Mouse (Mus musculus) left cerebral cortex, postnatal 10 days (tissue): ENCODE results near the gene Leng8. TPM values are rescaled to one million over a fixed set of nuclear protein-coding genes. Genes with fewer than 3 reads are reported as not detected.
"Not testable (repeated sequence)": the region's sequence is repeated elsewhere in the genome, so short reads cannot be mapped to it uniquely, and the experiment has no call there.

Experiments used
- DNase-seq, 2 experiments: peaks; one replicate each; pipeline ENCODE4 v3.0.0; 2021 to 2022; ENCODE audit warnings: low spot score in 2 of 2, mixed read lengths in 1 of 2; ENCODE audit errors: extremely low spot score in 1 of 2
- intact Hi-C: fragments of 180-260 bp; cut with DNase I; formaldehyde crosslinking; loops from one replicate; pipeline ENCODE4 v1.15.1; 2025
- total RNA-seq, 2 experiments: library from RNA; stranded (reverse); gene quantifications; 2 replicates each; pipeline ENCODE4 v1.2.3; 2021

Leng8 gene
- total RNA-seq, 2 experiments from 2014 or later: 160 to 166 TPM

DNA sequence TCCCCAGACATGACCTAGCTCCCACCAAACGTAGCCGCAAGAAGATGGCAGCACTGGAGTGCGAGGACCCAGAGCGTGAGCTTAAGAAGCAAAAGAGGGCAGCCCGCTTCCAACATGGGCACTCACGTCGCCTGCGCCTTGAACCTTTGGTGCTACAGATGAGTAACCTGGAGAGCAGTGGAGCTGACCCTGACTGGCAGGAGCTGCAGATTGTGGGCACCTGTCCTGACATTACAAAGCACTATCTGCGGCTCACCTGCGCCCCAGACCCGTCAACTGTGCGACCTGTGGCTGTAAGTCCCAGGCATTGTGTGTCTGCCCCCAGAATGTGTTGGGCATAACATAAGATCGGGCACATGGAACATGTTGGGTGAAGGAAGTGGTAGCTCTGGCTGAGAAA, 7.2 kb downstream of the Leng8 start:
- no peak for DNase-seq
- intact Hi-C loops: loop anchor here (10.0 kb wide), 1 partner anchor 449 kb away; the partner anchor contains the start of genes Mboat7 and Tsen34

DNA sequence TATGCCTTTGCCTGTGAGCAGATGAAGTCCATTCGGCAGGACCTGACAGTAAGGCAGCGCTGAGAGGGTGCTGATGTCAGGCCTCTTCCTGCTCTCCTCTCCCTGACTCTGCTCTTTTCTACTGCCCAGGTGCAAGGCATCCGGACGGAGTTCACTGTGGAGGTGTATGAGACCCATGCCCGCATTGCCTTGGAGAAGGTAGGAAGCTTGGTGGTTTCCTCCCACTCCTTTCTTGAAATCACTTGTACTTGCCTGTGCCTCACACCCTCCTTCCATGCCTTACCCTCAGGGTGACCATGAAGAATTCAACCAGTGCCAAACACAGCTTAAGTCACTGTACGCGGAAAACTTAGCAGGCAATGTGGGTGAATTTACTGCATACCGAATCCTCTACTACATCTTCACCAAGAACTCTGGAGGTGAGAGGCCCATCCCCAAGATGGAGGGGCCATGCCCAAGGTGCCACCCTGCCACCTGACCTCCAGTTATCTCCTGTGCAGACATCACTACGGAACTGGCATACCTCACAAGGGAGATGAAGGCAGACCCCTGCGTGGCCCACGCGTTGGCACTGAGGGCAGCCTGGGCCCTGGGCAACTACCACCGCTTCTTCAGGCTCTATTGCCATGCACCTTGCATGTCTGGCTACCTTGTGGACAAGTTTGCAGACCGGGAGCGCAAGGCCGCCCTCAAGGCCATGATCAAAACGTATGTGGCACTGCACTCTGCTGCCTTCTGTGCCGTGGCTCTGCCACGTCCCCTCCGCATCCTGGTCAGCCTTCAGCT, 8.1 kb downstream of the Leng8 start:
- DNase-seq: peak in 1 of 2 experiments; percentile 32
- intact Hi-C loops: loop anchor here (10.0 kb wide), 1 partner anchor 450 kb away; the partner anchor contains the start of genes Mboat7 and Tsen34

DNA sequence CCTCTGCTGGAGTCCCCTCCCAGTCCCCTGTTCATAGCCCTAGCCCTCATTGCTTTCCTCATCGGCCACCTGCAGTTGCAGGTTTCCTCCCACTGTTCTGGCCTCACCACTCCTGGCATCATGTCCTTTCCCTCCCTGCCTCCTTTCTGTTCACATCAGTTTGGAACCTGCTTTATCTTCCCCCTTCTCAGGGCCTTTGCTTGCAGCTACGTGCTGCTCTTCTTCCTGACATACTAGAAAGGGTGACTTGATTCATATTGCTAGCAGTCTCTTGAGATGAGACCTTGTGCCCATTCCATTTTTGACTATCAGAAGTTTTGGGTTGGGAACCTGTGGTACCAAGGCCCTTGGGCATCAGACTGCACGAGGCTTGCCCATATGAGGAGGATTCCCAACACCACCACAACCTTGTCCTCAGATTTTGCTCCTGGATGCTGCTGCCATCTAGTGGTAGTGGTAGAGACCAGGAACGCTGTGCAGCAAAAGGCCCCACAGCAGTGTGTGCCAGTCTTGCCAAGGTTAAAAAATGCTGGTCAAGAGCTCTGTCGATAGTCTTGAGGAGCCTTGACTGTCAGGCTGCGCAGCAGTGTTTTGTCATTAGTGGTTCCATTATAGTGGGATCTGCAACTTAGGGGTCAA, 8.8 kb downstream of the Leng8 start:
- intact Hi-C loops: loop anchor here (10.0 kb wide), 1 partner anchor 451 kb away; the partner anchor contains the start of genes Mboat7 and Tsen34
- DNase-seq: peak in 1 of 2 experiments; percentile 64

DNA sequence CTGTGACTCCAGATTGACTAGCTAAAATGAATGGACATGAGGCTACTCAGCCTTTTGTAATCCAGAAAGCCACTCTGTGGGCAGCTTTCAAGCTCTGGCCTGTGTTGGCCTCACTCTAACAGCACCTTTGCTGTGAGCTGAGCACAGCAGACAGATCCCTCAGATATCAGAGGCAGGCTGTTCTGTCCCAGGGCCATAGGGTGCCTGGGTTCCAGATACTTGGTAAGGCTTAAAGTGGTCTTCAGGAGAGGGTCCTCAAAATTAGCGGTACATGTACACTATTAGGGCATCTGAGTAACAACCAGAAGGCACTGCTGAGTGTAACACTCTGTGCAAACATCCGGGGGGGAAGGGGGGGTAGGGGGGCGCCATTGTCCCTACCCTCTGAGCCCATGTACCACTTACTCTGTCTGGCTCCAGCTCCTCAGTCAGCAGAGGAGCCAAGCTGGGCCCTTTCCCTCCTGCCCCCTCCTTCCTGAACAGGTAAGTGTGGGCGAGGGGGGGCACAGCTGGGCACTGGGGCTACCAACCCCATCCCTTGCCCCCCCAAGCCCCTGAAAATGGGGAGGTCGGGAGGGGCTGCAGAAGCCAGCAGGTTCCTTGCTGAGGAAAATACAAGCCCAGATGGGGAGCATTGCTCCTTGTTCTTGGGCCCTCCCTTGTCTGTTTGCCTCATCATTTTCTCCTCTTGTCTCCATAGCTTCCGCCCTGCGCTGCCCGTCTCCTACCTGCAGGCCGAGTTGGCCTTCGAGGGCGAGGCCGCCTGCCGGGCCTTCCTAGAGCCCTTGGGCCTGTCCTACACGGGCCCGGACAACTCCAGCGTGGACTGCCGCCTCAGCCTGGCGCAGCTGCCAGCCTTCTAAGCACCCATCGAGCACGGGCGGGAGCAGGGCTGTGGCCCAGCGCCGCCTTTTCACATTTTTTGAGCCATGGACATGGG, 9.7 kb downstream of the Leng8 start:
- intact Hi-C loops: loop anchor here (10.0 kb wide), 1 partner anchor 452 kb away; the partner anchor contains the start of genes Mboat7 and Tsen34
- DNase-seq: peak in 1 of 2 experiments; percentile 50

DNA sequence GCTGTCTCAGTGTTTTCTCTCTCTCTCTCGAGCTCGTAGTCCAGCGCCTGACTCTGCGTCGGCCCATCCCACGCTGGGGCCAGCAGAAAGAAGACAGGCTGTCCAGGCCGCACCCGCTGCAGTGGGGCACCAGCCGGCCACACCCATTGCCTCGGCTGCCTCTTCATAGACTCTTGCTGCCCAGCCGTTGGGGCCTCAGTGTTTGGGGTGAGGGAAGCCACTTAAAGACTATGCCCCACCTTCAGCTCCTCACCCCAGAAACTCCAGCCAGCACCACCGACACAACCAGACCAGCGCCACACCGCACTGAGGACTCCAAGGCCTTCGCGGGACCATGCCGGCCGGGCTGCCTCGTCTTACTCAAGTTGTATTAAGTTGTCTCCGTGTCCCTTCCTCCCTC, 10.5 kb downstream of the Leng8 start:
- intact Hi-C loops: loop anchor here (10.0 kb wide), 1 partner anchor 453 kb away; the partner anchor contains the start of genes Mboat7 and Tsen34
- peak in 1 of 2 experiments; percentile 44 for DNase-seq

DNA sequence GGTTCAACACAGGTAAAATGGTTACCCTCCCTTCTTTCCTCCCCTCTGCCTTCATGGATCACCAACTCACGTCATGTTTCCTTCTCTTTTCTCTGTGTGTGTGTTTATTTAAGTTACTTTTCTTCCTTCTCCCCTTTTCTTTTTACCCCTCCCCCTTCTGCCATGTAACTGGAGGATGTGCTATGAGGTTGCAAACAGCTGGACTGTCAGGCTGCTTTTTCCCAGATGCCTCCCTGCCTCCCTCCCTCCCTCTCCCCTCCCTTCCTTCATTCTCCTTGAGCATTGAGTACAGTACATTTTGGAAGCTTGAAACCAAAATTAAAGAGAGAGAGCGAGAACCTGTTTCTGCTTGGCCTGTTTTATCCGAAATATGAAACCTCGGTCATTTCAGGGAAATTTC, 11.0 kb downstream of the Leng8 start:
- intact Hi-C loops: loop anchor here (2.0 to 10.0 kb wide), 2 partner anchors 279 to 453 kb away; partner anchors contain the start of genes Mboat7 and Tsen34
- DNase-seq: no peak

DNA sequence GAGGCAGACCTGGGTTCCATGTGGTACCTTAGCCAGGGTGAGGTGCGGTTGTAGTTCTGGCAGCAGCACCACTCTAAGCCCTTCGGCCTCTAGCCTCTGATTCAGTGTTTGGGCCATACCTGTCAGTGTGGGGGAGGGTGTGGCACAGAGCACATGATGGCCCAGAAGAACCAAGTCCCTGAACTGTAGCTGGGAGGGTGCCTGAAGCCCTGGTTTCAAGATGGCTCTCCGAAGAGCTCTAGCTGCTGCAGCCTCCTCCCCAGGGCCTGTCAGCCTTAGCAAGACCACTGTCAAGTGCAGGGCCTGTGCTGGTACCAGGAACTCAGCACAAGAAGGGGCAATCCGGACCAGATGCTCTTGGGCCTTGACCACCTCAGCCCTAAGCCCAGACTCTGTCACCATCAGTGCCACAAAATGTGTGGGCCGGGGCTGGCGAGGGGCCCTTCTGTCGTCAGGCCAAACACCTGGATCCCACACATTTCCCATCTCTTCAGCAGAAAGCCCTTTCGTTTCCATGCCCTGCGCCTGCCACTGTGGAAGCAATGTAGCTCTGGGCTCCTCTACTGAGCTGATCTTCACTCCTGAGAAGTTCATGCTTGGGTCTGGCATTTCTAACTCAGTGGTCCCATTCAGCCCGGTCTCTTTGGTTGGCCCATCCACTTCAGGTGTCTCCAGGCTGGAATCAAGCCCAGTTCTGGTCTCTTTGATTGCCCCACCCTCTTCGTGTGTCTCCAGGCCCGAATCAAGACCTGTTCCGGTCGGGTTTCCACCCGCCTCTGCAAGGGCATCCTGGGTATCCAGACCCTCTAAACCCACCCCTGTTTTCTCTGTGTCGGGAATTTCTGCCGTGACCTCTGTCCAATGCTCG, 11.7 kb downstream of the Leng8 start:
- DNase-seq: peak in 1 of 2 experiments; percentile 59
- intact Hi-C loops: loop anchor here (2.0 to 10.0 kb wide), 2 partner anchors 278 to 454 kb away; partner anchors contain the start of genes Mboat7 and Tsen34

DNA sequence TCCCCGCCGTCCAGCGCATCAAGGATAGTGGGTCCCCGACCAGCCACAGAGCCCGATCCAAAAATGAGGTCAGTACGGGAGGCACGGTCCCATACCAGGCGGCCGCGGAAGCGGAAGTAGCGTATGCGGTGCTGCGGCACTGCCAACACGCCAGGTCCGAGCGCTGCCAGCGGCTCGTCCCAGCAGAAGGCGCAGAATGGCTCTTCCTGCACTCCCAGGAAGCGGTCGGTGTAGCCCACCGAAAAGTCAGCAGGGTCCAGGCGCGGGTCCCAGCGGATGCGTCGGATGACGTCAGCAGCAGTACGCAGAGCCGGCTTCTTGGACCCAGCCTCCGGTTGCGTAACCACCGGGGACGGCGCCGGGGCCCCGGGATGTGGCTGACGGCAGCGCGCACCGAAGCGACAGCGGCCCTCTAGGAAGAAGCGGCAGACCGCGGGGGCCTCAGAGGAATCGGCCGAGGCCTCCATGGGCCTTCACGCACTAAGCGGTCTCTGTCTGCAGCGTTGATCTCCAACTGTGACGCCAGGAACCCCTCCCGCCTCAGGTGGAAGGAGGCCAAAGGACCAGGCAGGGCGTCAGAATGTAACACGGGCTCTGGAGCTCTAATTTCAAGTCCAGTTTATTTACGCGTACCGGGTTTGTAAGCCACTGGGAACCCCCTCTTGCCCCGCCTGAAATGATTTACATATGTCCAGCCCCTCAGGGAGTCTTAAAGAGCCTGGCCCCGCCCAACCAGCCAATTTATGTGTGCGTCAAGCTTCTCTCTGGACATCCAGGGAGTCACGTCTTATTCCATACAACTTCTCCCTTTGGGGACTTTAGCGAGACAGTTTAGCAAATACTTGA, 12.6 kb downstream of the Leng8 start:
- intact Hi-C loops: loop anchor here (2.0 to 10.0 kb wide), 2 partner anchors 277 to 455 kb away; partner anchors contain the start of genes Mboat7 and Tsen34
- peak; percentile 79 to 87 for DNase-seq

DNA sequence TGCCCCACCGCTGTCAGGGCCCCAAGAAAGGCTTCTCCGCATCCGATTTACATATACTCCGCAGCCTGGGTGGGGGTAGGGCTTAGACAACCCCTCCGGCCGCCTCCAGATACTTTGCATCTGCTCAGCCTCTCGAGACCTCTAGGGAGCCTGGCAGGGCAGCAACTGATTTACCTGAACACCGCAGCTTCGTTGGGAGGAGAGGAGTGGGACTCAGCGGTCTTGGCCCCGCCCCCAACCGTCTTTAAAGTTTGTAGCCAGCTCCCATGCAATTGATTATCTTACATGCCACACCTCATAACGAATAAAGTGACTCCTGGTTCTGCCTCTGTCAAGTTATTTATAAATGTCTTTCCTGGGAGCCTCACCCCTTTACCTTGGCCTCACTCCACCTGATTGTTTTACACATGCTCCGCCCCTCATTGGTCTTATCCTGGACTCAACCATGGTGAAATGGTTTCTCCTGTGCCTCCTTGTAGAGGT, 13.3 kb downstream of the Leng8 start, which contains the start of gene Leng9:
Gene Leng9 (minus strand): TSS at position 316 of the 483 bp plus-strand sequence.
- peak in 1 of 2 experiments; percentile 64 for DNase-seq
- intact Hi-C loops: no loop called here

DNA sequence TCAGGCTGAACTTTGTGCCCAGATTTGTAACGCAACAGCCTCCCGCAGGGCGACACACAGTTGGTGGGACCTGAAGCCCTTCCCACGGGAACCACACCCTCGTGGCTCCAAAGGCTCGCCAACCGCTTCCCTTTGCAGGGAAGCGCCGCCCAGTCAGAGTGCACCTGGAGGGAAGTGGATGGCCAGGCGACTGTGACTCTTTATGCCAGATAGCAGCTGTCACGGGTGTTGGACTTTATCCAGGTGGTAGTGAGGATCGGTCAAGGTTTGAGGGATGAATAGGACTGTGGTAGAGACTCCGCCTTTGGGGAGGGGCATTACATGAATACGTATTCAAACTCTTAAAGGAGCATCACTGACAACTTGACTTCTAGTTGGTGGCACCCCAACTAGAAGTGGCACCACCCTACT, 14.0 kb downstream of the Leng8 start:
- intact Hi-C loops: no loop called here
- peak in 1 of 2 experiments; percentile 66 for DNase-seq

DNA sequence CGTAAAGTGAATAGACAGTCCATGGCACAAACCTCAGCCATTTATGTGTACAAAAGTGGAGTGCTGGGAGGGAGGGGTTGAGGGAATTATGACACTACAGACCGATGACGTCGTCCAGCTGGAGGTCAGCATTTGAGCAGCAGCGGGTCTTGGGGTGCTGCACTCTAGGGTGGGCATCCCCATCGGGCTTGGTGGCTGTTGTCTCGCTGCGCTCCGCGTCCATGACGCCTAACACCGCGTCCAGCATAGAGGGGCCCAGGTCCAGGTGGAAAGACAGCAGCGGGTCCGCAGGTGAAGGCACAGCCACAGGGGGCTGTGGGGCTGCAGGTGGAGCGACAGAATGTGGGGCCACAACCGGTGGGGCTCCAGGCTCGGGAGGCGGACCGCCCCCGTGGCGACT, 14.4 kb downstream of the Leng8 start:
- DNase-seq: peak in 1 of 2 experiments; percentile 58
- intact Hi-C loops: no loop called here

DNA sequence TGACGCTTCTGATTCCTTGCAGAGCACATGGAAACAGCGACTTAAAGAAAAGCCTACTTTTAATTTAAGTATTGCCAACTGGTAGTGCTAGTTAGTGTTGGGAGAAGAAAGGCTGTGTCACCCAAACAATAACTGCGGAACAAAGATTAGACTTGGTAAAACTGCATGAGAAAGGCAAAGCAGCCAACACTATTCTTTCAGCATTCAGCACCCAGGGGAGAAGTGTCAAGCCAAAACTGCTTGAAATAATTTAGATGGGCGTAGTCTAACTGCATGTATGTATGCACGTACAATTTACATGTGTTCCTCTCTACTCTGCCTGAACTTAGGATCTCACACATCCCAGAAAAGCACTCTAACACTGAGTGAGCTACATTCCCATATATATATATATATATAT, 17.5 kb downstream of the Leng8 start:
- intact Hi-C loops: no loop called here
- no peak for DNase-seq

DNA sequence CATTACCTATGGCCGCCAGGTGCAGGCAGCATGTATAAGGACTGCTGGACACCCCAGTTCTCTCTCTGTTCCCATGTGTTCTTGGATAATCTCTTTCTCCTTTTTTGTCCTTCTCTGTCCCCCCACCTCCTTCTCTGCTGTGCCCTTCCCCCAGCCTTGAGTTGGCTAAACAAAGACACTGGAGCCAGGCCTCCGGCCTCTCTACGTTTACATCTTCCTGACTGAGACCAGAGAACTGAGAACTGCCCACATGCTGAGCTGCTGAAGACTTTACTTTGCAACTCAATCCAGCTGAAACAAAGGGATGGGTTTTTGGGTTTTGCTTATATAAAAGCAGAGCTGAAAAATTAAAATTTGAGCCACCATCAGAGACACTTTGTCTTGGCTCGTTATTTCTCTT, 18.1 kb downstream of the Leng8 start:
- no peak for DNase-seq
- intact Hi-C loops: no loop called here

DNA sequence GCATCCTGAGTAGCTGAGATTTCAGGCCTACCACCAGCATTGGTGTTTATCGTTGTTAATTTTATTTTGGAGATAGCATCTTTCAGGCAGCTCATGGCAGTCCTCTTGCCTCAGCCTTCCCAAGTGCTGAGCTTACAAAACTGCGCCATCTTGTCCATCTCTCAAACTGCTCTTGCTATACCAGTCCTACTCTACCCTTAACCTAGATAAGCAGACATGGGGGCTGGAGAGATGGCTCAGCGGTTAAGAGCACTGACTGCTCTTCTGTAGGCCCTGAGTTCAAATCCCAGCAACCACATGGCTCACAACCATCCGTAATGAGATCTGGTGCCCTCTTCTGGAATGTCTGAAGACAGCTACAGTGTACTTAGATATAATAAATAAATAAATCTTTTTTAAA, 24.8 kb downstream of the Leng8 start:
- intact Hi-C loops, DNase-seq: not testable (repeated sequence)

DNA sequence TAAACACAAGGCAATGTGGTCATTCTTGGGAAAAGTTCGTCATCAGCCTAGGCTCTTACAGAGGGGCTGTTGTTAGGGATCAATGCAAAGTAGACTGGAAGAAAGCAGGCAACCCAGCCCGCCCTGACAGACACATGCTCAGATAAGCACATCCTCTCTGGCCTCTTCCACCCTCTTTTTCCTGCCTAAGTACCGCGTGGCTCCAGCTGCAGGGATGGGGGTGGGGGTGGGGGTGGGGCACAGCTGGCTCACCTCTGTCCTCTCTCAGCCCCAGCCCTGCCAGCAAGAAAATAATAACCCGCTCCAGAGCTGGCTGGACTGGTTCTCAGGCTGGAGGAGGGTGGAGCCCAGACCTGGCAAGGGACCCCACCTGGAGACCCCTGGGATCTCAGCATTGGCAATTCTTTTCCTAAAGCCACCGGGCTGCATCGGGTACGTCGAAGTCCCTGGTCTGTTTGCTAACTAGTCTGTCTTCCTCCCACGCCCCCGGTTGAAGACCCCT, 26.8 kb downstream of the Leng8 start:
- intact Hi-C loops: no loop called here
- DNase-seq: no peak
